Mouse (Mus musculus): ENCODE results near the gene Kbtbd6. TPM values are rescaled to one million over a fixed set of nuclear protein-coding genes. Genes with fewer than 3 reads are reported as not detected.
"Not testable (repeated sequence)": the region's sequence is repeated elsewhere in the genome, so short reads cannot be mapped to it uniquely, and the experiment has no call there.

Kbtbd6 gene
- total and polyA plus RNA-seq, 3 experiments: 0.08 to 0.14 (median 0.10) TPM

DNA sequence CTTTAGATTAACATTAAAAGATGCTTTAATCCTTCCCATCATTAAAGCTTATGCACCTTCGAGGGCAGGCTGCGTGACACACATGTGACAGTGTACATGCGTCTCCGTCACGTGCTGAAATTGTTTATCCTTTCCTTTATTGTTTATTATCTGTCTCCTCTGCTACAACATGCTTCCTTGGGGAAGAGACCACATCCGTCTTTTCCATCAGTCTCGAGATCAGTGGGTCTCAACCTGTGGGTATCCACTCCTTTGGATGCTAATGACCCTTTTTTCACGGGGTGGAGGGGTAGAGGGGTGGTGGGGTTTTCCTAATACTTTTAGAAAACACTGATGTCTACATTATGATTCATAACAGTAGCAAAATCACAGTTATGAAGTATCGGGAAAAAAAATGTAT is 7.0 kb upstream of the Kbtbd6 start:
- intact Hi-C loops (cut with DNase I): no loop called here
- WGBS: 85% methylated on average over 9 of the region's 9 CpGs
- Histone ChIP-seq H3K27me3 (ENCODE audit: control insufficient read depth, insufficient read depth, low read length) (no peaks in the 10 kb centered on the region), H3K4me1 (ENCODE audit: control insufficient read depth, insufficient read depth, low read length) (peaks cover 2% of the 10 kb centered on the region), H3K4me3 (no peak overlapping the region), H3K36me3 (ENCODE audit: control insufficient read depth, insufficient read depth, low read length) (no peaks in the 10 kb centered on the region), H3K79me2 (replicated peaks; ENCODE audit: control insufficient read depth, insufficient read depth, low read length) (no peaks in the 10 kb centered on the region), H3K27ac (no peak overlapping the region), H3K9ac (ENCODE audit: low read depth, low read length) (no peak overlapping the region)
- DNase-seq: no peak
- TF ChIP-seq EP300 (IDR thresholded peaks at IDR 0.05; ENCODE audit: insufficient read depth, low read depth, low read length) (no peak), POLR2A (IDR thresholded peaks at IDR 0.05; ENCODE audit: insufficient read depth, low read depth, low read length) (no peak), CTCF (IDR thresholded peaks at IDR 0.05) (no peak)

DNA sequence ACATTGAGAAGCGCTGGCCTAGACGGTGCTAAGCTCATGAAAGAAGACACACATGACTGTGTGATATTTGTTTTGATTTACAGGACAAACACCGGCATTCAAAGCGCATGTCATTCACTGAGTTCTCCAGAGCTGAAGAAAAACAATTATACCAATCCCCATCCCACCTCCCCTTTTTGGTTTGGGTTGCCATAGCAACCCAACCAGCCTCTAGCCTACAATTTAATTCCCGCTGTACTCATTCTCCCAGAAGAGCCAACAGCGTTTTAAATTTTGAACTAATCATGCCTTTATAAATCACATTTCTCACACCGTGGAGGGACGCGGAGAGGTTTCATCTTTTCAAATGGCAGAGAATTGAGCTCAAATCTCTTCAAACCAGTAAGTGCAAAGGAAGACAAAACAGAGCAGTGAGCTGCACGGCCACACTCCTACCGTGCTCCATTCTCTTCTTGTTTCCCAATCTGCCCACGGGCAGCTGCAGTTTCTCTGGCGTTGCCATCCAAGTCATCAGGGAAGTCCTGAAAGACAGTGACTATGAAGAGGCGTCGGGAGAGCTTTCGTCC is 6.5 kb upstream of the Kbtbd6 start:
- 80% methylated on average over 16 of the region's 16 CpGs for WGBS
- Histone ChIP-seq H3K27me3 (ENCODE audit: control insufficient read depth, insufficient read depth, low read length) (no peaks in the 10 kb centered on the region), H3K27ac (no peak overlapping the region), H3K4me3 (no peak overlapping the region), H3K79me2 (replicated peaks; ENCODE audit: control insufficient read depth, insufficient read depth, low read length) (no peaks in the 10 kb centered on the region), H3K36me3 (ENCODE audit: control insufficient read depth, insufficient read depth, low read length) (no peaks in the 10 kb centered on the region), H3K9ac (ENCODE audit: low read depth, low read length) (no peak overlapping the region), H3K4me1 (ENCODE audit: control insufficient read depth, insufficient read depth, low read length) (peaks cover 2% of the 10 kb centered on the region)
- TF ChIP-seq CTCF (IDR thresholded peaks at IDR 0.05): no peak
- no peak for TF ChIP-seq POLR2A (IDR thresholded peaks at IDR 0.05; ENCODE audit: insufficient read depth, low read depth, low read length)
- no peak for TF ChIP-seq EP300 (IDR thresholded peaks at IDR 0.05; ENCODE audit: insufficient read depth, low read depth, low read length)
- intact Hi-C loops (cut with DNase I): no loop called here
- DNase-seq: no peak

DNA sequence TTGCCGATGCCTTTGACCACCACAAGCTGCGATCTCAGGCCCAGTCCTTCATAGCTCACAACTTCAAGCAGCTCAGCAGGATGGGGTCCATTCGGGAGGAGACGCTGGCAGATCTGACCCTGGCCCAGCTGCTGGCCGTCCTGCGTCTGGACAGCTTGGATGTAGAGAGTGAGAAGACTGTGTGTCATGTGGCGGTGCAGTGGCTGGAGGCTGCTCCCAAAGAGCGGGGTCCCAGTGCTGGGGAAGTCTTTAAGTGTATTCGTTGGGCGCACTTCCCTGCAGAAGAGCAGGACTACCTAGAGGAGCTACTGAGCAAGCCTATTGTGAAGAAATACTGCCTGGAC is 928 bp downstream of the Kbtbd6 start:
- H3K27ac ChIP-seq; intact Hi-C loops (cut with DNase I); DNase-seq; H3K36me3 ChIP-seq (ENCODE audit: control insufficient read depth, insufficient read depth, low read length); H3K4me1 ChIP-seq (ENCODE audit: control insufficient read depth, insufficient read depth, low read length); H3K9ac ChIP-seq (ENCODE audit: low read depth, low read length); H3K4me3 ChIP-seq; H3K79me2 ChIP-seq (replicated peaks; ENCODE audit: control insufficient read depth, insufficient read depth, low read length); H3K27me3 ChIP-seq (ENCODE audit: control insufficient read depth, insufficient read depth, low read length): not testable (repeated sequence)
- 94% methylated on average over 8 of the region's 10 CpGs for WGBS

DNA sequence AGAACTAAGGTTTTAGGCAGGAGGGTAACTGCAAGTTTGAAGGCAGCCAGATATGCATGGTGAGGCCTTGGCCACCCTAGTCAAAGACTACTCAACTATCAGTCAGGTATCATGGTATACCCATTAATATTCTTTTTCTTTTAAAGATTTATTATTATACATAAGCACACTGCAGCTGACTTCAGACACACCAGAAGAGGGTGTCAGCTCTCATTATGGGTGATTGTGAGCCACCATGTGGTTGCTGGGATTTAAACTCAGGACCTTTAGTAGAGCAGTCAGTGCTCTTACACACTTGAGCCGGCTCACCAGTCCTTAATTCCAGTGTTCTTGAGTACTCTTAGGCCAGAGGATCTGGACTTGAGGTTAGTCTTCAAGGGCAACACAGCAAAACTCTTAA is 8.8 kb downstream of the Kbtbd6 start:
- H3K27me3 ChIP-seq (ENCODE audit: control insufficient read depth, insufficient read depth, low read length): no peaks in the 10 kb centered on the region
- H3K36me3 ChIP-seq (ENCODE audit: control insufficient read depth, insufficient read depth, low read length): no peaks in the 10 kb centered on the region; the same call in 1 of the 2 replicates
- H3K27ac ChIP-seq: no peak overlapping the region
- DNase-seq: no peak
- TF ChIP-seq EP300 (IDR thresholded peaks at IDR 0.05; ENCODE audit: insufficient read depth, low read depth, low read length): no peak
- H3K4me1 ChIP-seq (ENCODE audit: control insufficient read depth, insufficient read depth, low read length): no peaks in the 10 kb centered on the region
- intact Hi-C loops (cut with DNase I): no loop called here
- no peaks in the 10 kb centered on the region for H3K79me2 ChIP-seq (replicated peaks; ENCODE audit: control insufficient read depth, insufficient read depth, low read length)
- H3K9ac ChIP-seq (ENCODE audit: low read depth, low read length): no peak overlapping the region
- WGBS: 76% methylated on average over 1 of the region's 1 CpGs
- no peak overlapping the region for H3K4me3 ChIP-seq

DNA sequence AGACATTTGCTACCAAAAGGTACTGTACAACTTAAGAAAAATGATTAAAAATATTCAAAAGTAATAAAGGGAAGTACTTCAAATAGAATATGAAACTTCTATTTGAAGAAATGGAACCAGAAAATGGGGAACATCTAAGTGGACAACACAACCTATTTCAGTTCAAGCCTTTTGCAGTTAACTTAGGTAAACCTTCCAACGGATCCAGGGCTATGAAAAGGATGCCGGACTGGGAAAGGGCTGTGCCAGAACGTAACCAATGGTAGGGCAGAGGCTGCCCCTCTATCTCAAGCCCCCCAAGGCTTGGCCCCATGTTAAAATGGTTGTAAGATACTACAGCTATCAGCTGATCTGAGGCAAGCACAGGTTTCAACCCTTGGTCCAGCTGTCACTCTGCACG is 9.4 kb downstream of the Kbtbd6 start:
- Histone ChIP-seq H3K4me1 (ENCODE audit: control insufficient read depth, insufficient read depth, low read length) (no peaks in the 10 kb centered on the region), H3K79me2 (replicated peaks; ENCODE audit: control insufficient read depth, insufficient read depth, low read length) (no peaks in the 10 kb centered on the region), H3K36me3 (ENCODE audit: control insufficient read depth, insufficient read depth, low read length) (no peaks in the 10 kb centered on the region; the same call in 1 of the 2 replicates), H3K27me3 (ENCODE audit: control insufficient read depth, insufficient read depth, low read length) (no peaks in the 10 kb centered on the region), H3K4me3 (no peak overlapping the region), H3K9ac (ENCODE audit: low read depth, low read length) (no peak overlapping the region), H3K27ac (no peak overlapping the region)
- intact Hi-C loops (cut with DNase I): no loop called here
- no peak for TF ChIP-seq CTCF (IDR thresholded peaks at IDR 0.05)
- no peak for TF ChIP-seq POLR2A (IDR thresholded peaks at IDR 0.05; ENCODE audit: insufficient read depth, low read depth, low read length)
- TF ChIP-seq EP300 (IDR thresholded peaks at IDR 0.05; ENCODE audit: insufficient read depth, low read depth, low read length): no peak
- DNase-seq: no peak
- 86% methylated on average over 4 of the region's 4 CpGs for WGBS

DNA sequence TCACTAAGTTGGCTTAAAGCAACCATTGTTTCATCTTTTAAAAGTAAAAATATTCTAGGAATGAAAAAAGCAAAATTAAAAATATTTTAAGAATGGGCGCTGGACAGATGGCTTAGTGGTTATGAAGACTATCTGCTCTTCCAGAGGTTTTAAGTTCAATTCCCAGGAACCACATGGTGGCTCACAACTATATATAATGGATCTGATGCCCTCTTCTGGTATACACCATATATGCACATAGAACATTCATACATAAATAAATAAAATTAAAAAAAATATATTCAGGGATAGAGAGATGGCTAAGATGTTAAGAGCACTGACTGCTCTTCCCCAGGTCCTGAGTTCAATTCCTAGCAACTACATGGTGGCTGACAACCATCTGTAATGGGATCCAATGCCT is 14.0 kb downstream of the Kbtbd6 start:
- Histone ChIP-seq H3K36me3 (ENCODE audit: control insufficient read depth, insufficient read depth, low read length) (peaks cover 2% of the 10 kb centered on the region), H3K27me3 (ENCODE audit: control insufficient read depth, insufficient read depth, low read length) (no peaks in the 10 kb centered on the region), H3K27ac (no peak overlapping the region), H3K4me1 (ENCODE audit: control insufficient read depth, insufficient read depth, low read length) (no peaks in the 10 kb centered on the region), H3K4me3 (no peak overlapping the region), H3K79me2 (replicated peaks; ENCODE audit: control insufficient read depth, insufficient read depth, low read length) (no peaks in the 10 kb centered on the region), H3K9ac (ENCODE audit: low read depth, low read length) (no peak overlapping the region)
- TF ChIP-seq CTCF (IDR thresholded peaks at IDR 0.05) (peak; percentile 29), EP300 (IDR thresholded peaks at IDR 0.05; ENCODE audit: insufficient read depth, low read depth, low read length) (no peak)
- WGBS: 94% methylated on average over 1 of the region's 1 CpGs
- intact Hi-C loops (cut with DNase I): loop anchor here (2.0 to 5.0 kb wide), 2 partner anchors 71 to 343 kb away; no protein-coding TSS in a partner anchor
- DNase-seq: no peak
